In the genomic region with DNA sequence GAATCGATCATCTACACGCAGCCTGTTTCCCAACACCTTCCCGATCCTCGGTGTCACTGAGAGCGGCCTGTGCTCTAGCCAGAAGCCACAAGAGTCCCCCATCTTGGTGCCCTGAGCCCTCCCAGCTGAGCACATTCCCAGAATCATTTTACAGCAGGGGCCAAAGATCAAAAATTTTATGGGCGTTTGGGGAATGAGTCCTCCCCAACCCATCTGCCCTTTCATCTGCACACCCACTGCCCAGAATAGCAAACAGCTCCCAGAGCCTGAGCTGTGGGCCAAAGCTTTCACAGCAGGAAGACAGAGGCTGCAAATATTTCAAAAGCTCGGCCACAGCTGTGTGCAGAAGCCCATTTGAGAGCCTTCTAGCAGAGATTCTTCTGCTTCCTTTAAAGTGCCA, we compare ENCODE assay signal across 16 mouse cellular contexts.
DNase-seq lines count a peak whose midpoint lies in the region; ATAC-seq and TF ChIP-seq lines count a peak whose summit lies in the region.
"Had no signal": no experiment of that assay in that cellular context is flagged by ENCODE, and none has a peak within 500 bp of the region (broad histone marks: within the 10 kb centered on the region; RNA-seq: fewer than 3 reads in every experiment).

No protein-coding gene starts in this region.

- DNase-seq in forebrain, embryonic 10.5 days (ENCODE audit: extremely low spot score, low spot score): peak; percentile 10
- DNase-seq in forebrain, embryonic 11.5 days (ENCODE audit: low spot score): no peak
- DNase-seq in lung, postnatal 10 days: peak; percentile 9
- DNase-seq in lung, adult 18-20 months: no peak
- peak; percentile 31 to 49 for DNase-seq in kidney, adult 8-10 months
- DNase-seq in limb, embryonic 14.5 days (ENCODE audit: low spot score): no peak
- DNase-seq in thymus, postnatal 10 days (ENCODE audit: low spot score in 2 of 2): no peak
- no peak for DNase-seq in right cerebral cortex, adult 2 months (ENCODE audit: low spot score in 2 of 2)
- DNase-seq: cerebellum, adult 8-10 months; forebrain, postnatal 0 days; lung, embryonic 14.5 days; right cerebral cortex, postnatal 4 days had no signal

- no peaks in the 10 kb centered on the region for H3K9me3 ChIP-seq in forebrain, embryonic 10.5 days
- no peaks in the 10 kb centered on the region for H3K9me3 ChIP-seq in forebrain, embryonic 11.5 days (ENCODE audit: control insufficient read depth, low read length)
- no peaks in the 10 kb centered on the region for H3K9me3 ChIP-seq in limb, embryonic 14.5 days (ENCODE audit: control insufficient read depth, low read length)
- H3K9me3 ChIP-seq: heart, embryonic 10.5 days; hindbrain, embryonic 15.5 days; neural tube, embryonic 13.5 days had no signal

- no peak for TF ChIP-seq POLR2A in limb, embryonic 14.5 days (IDR thresholded peaks at IDR 0.05; ENCODE audit: borderline replicate concordance, extremely low read depth, insufficient read depth, insufficient read length)

- 69% methylated on average over 7 of the region's 7 CpGs for WGBS in forebrain, embryonic 10.5 days
- WGBS in forebrain, embryonic 11.5 days: 70% methylated on average over 7 of the region's 7 CpGs
- 48% methylated on average over 7 of the region's 7 CpGs for WGBS in limb, embryonic 14.5 days

- H3K27me3 ChIP-seq in forebrain, embryonic 10.5 days (ENCODE audit: poor library complexity, severe bottlenecking): no peaks in the 10 kb centered on the region
- no peaks in the 10 kb centered on the region for H3K27me3 ChIP-seq in forebrain, embryonic 11.5 days (ENCODE audit: control insufficient read depth, insufficient read depth, low read length)
- H3K27me3 ChIP-seq in limb, embryonic 14.5 days (ENCODE audit: control insufficient read depth, insufficient read depth, low read length): no peaks in the 10 kb centered on the region
- H3K27me3 ChIP-seq: hindbrain, embryonic 15.5 days; neural tube, embryonic 13.5 days had no signal

- no peak for ATAC-seq in forebrain, embryonic 11.5 days (replicated peaks; ENCODE audit: low FRiP score)
- peak; percentile 53; the same call in 1 of the 2 replicates for ATAC-seq in limb, embryonic 14.5 days (ENCODE audit: low FRiP score, low read depth)
- ATAC-seq: forebrain, postnatal 0 days had no signal

- peaks cover 17% of the 10 kb centered on the region for H3K4me1 ChIP-seq in forebrain, embryonic 10.5 days
- H3K4me1 ChIP-seq in forebrain, embryonic 11.5 days (replicated peaks; ENCODE audit: control insufficient read depth, insufficient read depth, low read length): no peaks in the 10 kb centered on the region
- H3K4me1 ChIP-seq in limb, embryonic 14.5 days (ENCODE audit: control insufficient read depth, insufficient read depth, low read length): peaks cover 13% of the 10 kb centered on the region
- H3K4me1 ChIP-seq: hindbrain, embryonic 15.5 days had no signal

- H3K4me2 ChIP-seq in forebrain, embryonic 11.5 days (ENCODE audit: low read depth, low read length, severe bottlenecking): no peak overlapping the region
- no peak overlapping the region for H3K4me2 ChIP-seq in limb, embryonic 14.5 days (replicated peaks; ENCODE audit: low read depth, low read length, severe bottlenecking)
- H3K4me2 ChIP-seq: hindbrain, embryonic 15.5 days; lung, embryonic 14.5 days; midbrain, embryonic 11.5 days; neural tube, embryonic 13.5 days had no signal

- H3K27ac ChIP-seq in forebrain, embryonic 10.5 days: 0 out of 2 replicates have a peak overlapping the region, but pooled peaks have one; percentile 30
- no peak overlapping the region for H3K27ac ChIP-seq in forebrain, embryonic 11.5 days (ENCODE audit: low read depth, low read length)
- no peak overlapping the region for H3K27ac ChIP-seq in limb, embryonic 14.5 days (replicated peaks; ENCODE audit: low read depth, low read length)
- H3K27ac ChIP-seq: heart, embryonic 10.5 days; hindbrain, embryonic 15.5 days; neural tube, embryonic 13.5 days had no signal

- H3K9ac ChIP-seq in forebrain, embryonic 11.5 days (ENCODE audit: low read length): no peak overlapping the region
- no peak overlapping the region for H3K9ac ChIP-seq in limb, embryonic 14.5 days (ENCODE audit: low read depth, low read length, severe bottlenecking)
- H3K9ac ChIP-seq: forebrain, postnatal 0 days; hindbrain, embryonic 15.5 days; lung, embryonic 14.5 days; neural tube, embryonic 13.5 days had no signal

- H3K36me3 ChIP-seq in forebrain, embryonic 10.5 days (replicated peaks): no peaks in the 10 kb centered on the region
- no peaks in the 10 kb centered on the region for H3K36me3 ChIP-seq in forebrain, embryonic 11.5 days (ENCODE audit: control insufficient read depth, insufficient read depth, low read length)
- H3K36me3 ChIP-seq in limb, embryonic 14.5 days (ENCODE audit: control insufficient read depth, insufficient read depth, low read length): no peaks in the 10 kb centered on the region
- H3K36me3 ChIP-seq: heart, embryonic 10.5 days; hindbrain, embryonic 15.5 days; neural tube, embryonic 13.5 days had no signal

- no peak overlapping the region for H3K4me3 ChIP-seq in forebrain, embryonic 10.5 days
- H3K4me3 ChIP-seq in forebrain, embryonic 11.5 days (ENCODE audit: low read depth, low read length): no peak overlapping the region
- no peak overlapping the region for H3K4me3 ChIP-seq in limb, embryonic 14.5 days (replicated peaks; ENCODE audit: low read length)
- H3K4me3 ChIP-seq: heart, embryonic 10.5 days; hindbrain, embryonic 15.5 days; neural tube, embryonic 13.5 days had no signal

Comparison
In these comparisons a context has a peak if more than half of its experiments do, and no peak if none do; other contexts are left out.
1. DNase-seq: peak in forebrain, embryonic 10.5 days (single experiment), lung, postnatal 10 days (single experiment) and kidney, adult 8-10 months (2 of 2); none in forebrain, embryonic 11.5 days (single experiment), lung, adult 18-20 months (0 of 2), limb, embryonic 14.5 days (single experiment), thymus, postnatal 10 days (0 of 2) and right cerebral cortex, adult 2 months (0 of 2).